Comparison of ENCODE assay signal across 35 mouse cellular contexts in genomic region chr11:81060077-81060476, GRCm38 (mm10).
"Had no signal": no experiment of that assay in that cellular context is flagged by ENCODE, and none has a peak within 500 bp of the region (broad histone marks: within the 10 kb centered on the region; RNA-seq: fewer than 3 reads in every experiment).

No protein-coding gene starts in this region.

- H3K4me2 ChIP-seq: heart, embryonic 11.5 days; heart, embryonic 12.5 days; heart, embryonic 13.5 days; heart, embryonic 15.5 days; hindbrain, embryonic 12.5 days; hindbrain, embryonic 13.5 days; hindbrain, embryonic 14.5 days; hindbrain, embryonic 15.5 days; intestine, embryonic 15.5 days; kidney, embryonic 15.5 days had no signal

- H3K9me3 ChIP-seq: heart, embryonic 10.5 days; heart, embryonic 12.5 days; heart, embryonic 13.5 days; heart, embryonic 15.5 days; hindbrain, embryonic 10.5 days; hindbrain, embryonic 12.5 days; hindbrain, embryonic 13.5 days; hindbrain, embryonic 15.5 days; intestine, embryonic 15.5 days; kidney, embryonic 15.5 days had no signal

- H3K4me3 ChIP-seq: heart, embryonic 10.5 days; heart, embryonic 12.5 days; heart, embryonic 13.5 days; heart, embryonic 15.5 days; hindbrain, embryonic 10.5 days; hindbrain, embryonic 12.5 days; hindbrain, embryonic 13.5 days; hindbrain, embryonic 15.5 days; intestine, embryonic 15.5 days; kidney, embryonic 15.5 days; layer of hippocampus, adult 2 months; left cerebral cortex, adult 2 months had no signal

- DNase-seq: heart, postnatal 10 days; heart, postnatal 36 days; heart, postnatal 4 days; kidney, adult 11 months; kidney, adult 18-20 months; kidney, adult 2 months; kidney, adult 8-10 months; kidney, adult 9 months; kidney, postnatal 10 days; kidney, postnatal 14 days; kidney, postnatal 25 days; kidney, postnatal 36 days; kidney, postnatal 4 days; layer of hippocampus, adult 9-11 months; layer of hippocampus, postnatal 36 days had no signal

- ATAC-seq: hindbrain, embryonic 16.5 days; hindbrain, postnatal 0 days; inflammation-experienced regulatory T-cells, adult 6 months; intestine, embryonic 15.5 days; intestine, embryonic 16.5 days; intestine, postnatal 0 days had no signal

- H3K27me3 ChIP-seq: heart, embryonic 12.5 days; heart, embryonic 15.5 days; hindbrain, embryonic 12.5 days; hindbrain, embryonic 13.5 days; hindbrain, embryonic 15.5 days; intestine, embryonic 15.5 days; kidney, embryonic 15.5 days had no signal

- H3K4me1 ChIP-seq: intestine, embryonic 15.5 days; kidney, embryonic 15.5 days had no signal

- H3K9ac ChIP-seq: heart, embryonic 12.5 days; heart, embryonic 13.5 days; heart, embryonic 15.5 days; hindbrain, embryonic 12.5 days; hindbrain, embryonic 13.5 days; hindbrain, embryonic 14.5 days; hindbrain, embryonic 15.5 days; intestine, embryonic 15.5 days; kidney, embryonic 15.5 days had no signal

- H3K36me3 ChIP-seq: heart, embryonic 10.5 days; heart, embryonic 12.5 days; heart, embryonic 13.5 days; heart, embryonic 15.5 days; hindbrain, embryonic 10.5 days; hindbrain, embryonic 12.5 days; hindbrain, embryonic 13.5 days; hindbrain, embryonic 15.5 days; intestine, embryonic 15.5 days; kidney, embryonic 15.5 days had no signal

- H3K27ac ChIP-seq: heart, embryonic 10.5 days; heart, embryonic 13.5 days; heart, embryonic 15.5 days; hindbrain, embryonic 10.5 days; hindbrain, embryonic 12.5 days; hindbrain, embryonic 13.5 days; hindbrain, embryonic 14.5 days; hindbrain, embryonic 15.5 days; hindbrain, postnatal 0 days; intestine, embryonic 15.5 days; kidney, embryonic 15.5 days; kidney, postnatal 0 days; layer of hippocampus, adult 2 months; left cerebral cortex, adult 2 months had no signal
